Mouse (Mus musculus): ENCODE measurements around the gene Fcrla. TPM values are rescaled to one million over a fixed set of nuclear protein-coding genes. Genes with fewer than 3 reads are reported as not detected.

Fcrla gene
- polyA plus RNA-seq, 1 experiment from 2014 or later = not detected

DNA sequence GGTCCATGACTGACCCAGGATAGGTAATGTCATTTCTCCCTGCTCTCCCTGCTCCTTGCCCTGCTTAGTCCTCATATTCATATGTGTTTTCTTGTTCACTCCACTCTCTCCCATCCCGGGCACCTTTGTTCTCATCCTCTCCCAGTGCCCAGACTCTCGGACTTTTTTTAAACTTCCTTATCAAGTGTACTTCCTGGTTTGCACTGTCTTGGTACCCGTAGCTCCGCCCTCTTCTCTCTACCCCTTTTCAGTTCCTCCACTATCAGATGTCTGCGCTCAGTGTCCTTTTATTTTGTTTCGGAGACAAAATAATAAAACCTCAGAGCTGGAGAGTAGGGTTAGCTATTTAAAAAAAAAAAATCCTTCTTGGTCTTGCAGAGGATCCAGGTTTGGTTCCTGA lies 2.9 kb downstream of the Fcrla start:
- Histone ChIP-seq H3K27ac (ENCODE audit: low read depth, low read length) (no peak overlapping the region), H3K9ac (ENCODE audit: low read depth, low read length) (no peak overlapping the region), H3K4me3 (ENCODE audit: low read depth, low read length) (no peak overlapping the region), H3K9me3 (ENCODE audit: control insufficient read depth, low read length) (no peaks in the 10 kb centered on the region), H3K27me3 (ENCODE audit: control insufficient read depth, insufficient read depth, low read length) (no peaks in the 10 kb centered on the region), H3K4me2 (replicated peaks; ENCODE audit: low read depth, low read length) (no peak overlapping the region), H3K36me3 (ENCODE audit: control insufficient read depth, insufficient read depth, low read length) (no peaks in the 10 kb centered on the region), H3K4me1 (replicated peaks; ENCODE audit: control insufficient read depth, insufficient read depth, low read length) (no peaks in the 10 kb centered on the region)
- ATAC-seq (ENCODE audit: low FRiP score) (no peak), DNase-seq (ENCODE audit: low spot score) (no peak)
- WGBS = 89% methylated on average over 6 of the region's 6 CpGs

DNA sequence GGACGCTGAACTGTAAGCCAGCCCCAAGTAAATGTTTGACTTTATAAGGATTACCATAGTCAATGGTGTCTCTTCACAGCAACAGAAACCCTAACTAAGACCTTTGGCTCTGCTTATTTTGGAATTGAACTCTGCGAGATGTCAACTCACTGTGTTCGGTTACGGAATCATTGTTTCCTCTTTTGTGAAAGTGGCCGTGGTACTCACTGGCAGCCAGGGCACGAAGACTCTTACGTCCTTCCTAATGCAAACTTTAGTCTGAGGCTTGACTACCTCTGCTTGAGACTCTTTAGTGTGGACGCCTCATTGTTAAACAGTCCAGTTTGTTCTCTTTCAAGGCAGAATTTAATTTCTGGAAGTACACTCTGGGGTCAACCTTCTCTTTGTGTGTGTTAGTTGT lies 8.1 kb downstream of the Fcrla start:
- 93% methylated on average over 8 of the region's 8 CpGs for WGBS
- no peak for DNase-seq (ENCODE audit: low spot score)
- no peaks in the 10 kb centered on the region for H3K9me3 ChIP-seq (ENCODE audit: control insufficient read depth, low read length)
- H3K27me3 ChIP-seq (ENCODE audit: control insufficient read depth, insufficient read depth, low read length) = no peaks in the 10 kb centered on the region
- no peaks in the 10 kb centered on the region for H3K36me3 ChIP-seq (ENCODE audit: control insufficient read depth, insufficient read depth, low read length)
- no peaks in the 10 kb centered on the region for H3K4me1 ChIP-seq (replicated peaks; ENCODE audit: control insufficient read depth, insufficient read depth, low read length)
- no peak overlapping the region for H3K4me3 ChIP-seq (ENCODE audit: low read depth, low read length)
- H3K4me2 ChIP-seq (replicated peaks; ENCODE audit: low read depth, low read length) = no peak overlapping the region
- no peak overlapping the region for H3K27ac ChIP-seq (ENCODE audit: low read depth, low read length)
- no peak for ATAC-seq (ENCODE audit: low FRiP score)
- H3K9ac ChIP-seq (ENCODE audit: low read depth, low read length) = no peak overlapping the region

DNA sequence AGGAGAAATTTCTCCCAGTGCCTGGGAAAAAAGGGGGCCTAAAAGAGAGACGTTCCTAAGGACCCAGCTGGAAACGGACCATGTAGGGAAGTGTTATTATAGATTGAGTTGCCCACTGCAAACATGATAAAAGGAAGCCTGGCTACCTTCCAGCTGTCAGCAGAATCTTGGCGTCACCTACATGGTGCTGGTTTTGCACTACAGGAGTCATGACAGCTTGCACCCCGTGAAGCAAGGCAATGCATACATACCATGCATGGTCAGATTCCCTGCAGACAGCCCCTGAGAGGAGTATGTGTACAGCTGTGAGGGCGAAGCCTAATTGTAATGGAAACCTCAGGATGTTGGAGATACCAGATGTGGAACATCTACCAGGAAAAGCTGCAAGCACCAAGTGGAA lies 11.7 kb downstream of the Fcrla start:
- DNase-seq (ENCODE audit: low spot score) (no peak), ATAC-seq (ENCODE audit: low FRiP score) (no peak)
- Histone ChIP-seq H3K27me3 (ENCODE audit: control insufficient read depth, insufficient read depth, low read length) (no peaks in the 10 kb centered on the region), H3K4me3 (ENCODE audit: low read depth, low read length) (no peak overlapping the region), H3K27ac (ENCODE audit: low read depth, low read length) (no peak overlapping the region), H3K4me2 (replicated peaks; ENCODE audit: low read depth, low read length) (no peak overlapping the region), H3K9ac (ENCODE audit: low read depth, low read length) (no peak overlapping the region), H3K36me3 (ENCODE audit: control insufficient read depth, insufficient read depth, low read length) (no peaks in the 10 kb centered on the region), H3K9me3 (ENCODE audit: control insufficient read depth, low read length) (no peaks in the 10 kb centered on the region), H3K4me1 (replicated peaks; ENCODE audit: control insufficient read depth, insufficient read depth, low read length) (no peaks in the 10 kb centered on the region)
- WGBS = 83% methylated on average over 5 of the region's 5 CpGs

DNA sequence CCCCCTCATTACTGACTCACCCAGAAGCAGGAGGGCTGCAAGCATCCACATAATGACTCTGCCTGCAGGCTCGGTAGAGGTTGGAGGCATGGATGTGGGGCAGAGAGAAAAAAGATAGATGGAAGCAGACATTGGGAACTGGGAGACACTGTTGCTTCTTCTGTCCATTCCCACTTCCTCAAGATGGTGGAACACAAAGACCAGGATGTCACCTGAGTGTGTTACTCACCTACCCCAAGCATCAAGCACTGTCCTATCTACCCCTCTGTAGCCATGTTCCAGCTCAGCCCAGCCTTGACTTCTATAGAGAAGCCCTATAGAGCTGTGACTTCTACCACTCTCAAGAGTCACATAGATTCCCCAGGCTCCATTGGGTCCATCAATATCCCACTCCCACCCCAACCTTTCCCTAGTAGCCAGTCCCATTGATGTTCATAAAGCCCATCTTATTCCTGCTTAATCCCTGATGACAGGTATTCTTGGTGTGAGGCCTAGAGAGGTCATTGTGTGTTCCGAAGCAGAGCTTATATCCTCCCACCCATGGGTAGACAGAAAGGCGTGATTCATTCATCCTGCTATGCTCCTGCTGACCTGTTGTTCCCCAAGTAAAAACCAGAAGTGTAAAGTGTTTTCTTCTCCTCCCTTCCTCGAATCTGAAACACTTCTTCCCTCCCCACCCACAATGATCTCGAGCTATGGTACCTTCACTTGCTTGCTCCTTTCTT lies 14.3 kb downstream of the Fcrla start, which contains the start of gene Fcrlb:
Gene Fcrlb (minus strand): TSS at position 51 of the 725 bp plus-strand sequence.
- no peak for ATAC-seq (ENCODE audit: low FRiP score)
- Histone ChIP-seq H3K4me1 (replicated peaks; ENCODE audit: control insufficient read depth, insufficient read depth, low read length) (0 out of 2 replicates have a peak, but pooled peaks cover 4% of the 10 kb centered on the region), H3K36me3 (ENCODE audit: control insufficient read depth, insufficient read depth, low read length) (no peaks in the 10 kb centered on the region), H3K27ac (ENCODE audit: low read depth, low read length) (no peak within 1 kb of the TSS), H3K9ac (ENCODE audit: low read depth, low read length) (no peak within 1 kb of the TSS), H3K4me3 (ENCODE audit: low read depth, low read length) (no peak within 1 kb of the TSS), H3K9me3 (ENCODE audit: control insufficient read depth, low read length) (no peaks in the 10 kb centered on the region), H3K27me3 (ENCODE audit: control insufficient read depth, insufficient read depth, low read length) (peaks cover 13% of the 10 kb centered on the region), H3K4me2 (replicated peaks; ENCODE audit: low read depth, low read length) (no peak within 1 kb of the TSS)
- no peak for DNase-seq (ENCODE audit: low spot score)
- 76% methylated on average over 5 of the region's 5 CpGs for WGBS

DNA sequence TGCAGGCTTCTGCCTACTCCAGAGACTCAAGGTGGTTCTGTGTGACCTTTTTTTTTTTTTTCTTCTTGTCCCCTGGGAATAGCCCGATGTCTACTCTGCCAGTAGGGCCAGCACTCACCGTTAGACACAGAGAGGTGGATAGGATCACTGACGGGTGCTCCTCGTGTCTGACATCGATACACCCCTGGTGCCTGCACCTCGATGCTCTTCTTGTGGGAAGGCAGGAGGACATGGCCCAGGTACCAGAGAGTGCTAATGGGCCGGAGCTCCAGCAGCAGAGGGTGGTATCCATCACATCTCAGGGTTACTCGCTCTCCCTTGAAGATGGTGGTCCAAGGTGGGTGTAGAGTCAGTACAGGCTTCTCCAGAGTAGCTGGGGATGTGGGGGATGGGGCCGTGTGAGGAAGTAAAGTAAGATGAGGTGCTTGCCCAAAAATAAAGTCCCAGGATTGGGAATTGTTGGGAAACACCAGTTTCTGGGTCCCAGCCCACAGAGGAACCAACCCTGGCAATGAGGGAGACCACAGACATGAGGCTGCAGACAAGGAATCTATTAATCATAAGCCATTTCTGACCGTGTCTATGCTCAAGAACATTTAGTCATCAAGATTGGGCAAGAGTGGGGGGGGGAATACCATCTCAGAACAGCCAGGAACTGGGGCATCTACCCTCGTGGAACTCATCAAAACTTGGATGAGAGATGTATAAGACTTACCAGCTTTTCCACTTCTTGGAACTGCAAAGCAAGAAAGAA lies 15.3 kb downstream of the Fcrla start:
- Histone ChIP-seq H3K4me3 (ENCODE audit: low read depth, low read length) (no peak overlapping the region), H3K9ac (ENCODE audit: low read depth, low read length) (no peak overlapping the region), H3K4me1 (replicated peaks; ENCODE audit: control insufficient read depth, insufficient read depth, low read length) (0 out of 2 replicates have a peak, but pooled peaks cover 6% of the 10 kb centered on the region), H3K4me2 (replicated peaks; ENCODE audit: low read depth, low read length) (no peak overlapping the region), H3K9me3 (ENCODE audit: control insufficient read depth, low read length) (no peaks in the 10 kb centered on the region), H3K27ac (ENCODE audit: low read depth, low read length) (no peak overlapping the region), H3K27me3 (ENCODE audit: control insufficient read depth, insufficient read depth, low read length) (peaks cover 22% of the 10 kb centered on the region), H3K36me3 (ENCODE audit: control insufficient read depth, insufficient read depth, low read length) (no peaks in the 10 kb centered on the region)
- DNase-seq (ENCODE audit: low spot score) (no peak), ATAC-seq (ENCODE audit: low FRiP score) (no peak)
- WGBS = 80% methylated on average over 11 of the region's 11 CpGs

DNA sequence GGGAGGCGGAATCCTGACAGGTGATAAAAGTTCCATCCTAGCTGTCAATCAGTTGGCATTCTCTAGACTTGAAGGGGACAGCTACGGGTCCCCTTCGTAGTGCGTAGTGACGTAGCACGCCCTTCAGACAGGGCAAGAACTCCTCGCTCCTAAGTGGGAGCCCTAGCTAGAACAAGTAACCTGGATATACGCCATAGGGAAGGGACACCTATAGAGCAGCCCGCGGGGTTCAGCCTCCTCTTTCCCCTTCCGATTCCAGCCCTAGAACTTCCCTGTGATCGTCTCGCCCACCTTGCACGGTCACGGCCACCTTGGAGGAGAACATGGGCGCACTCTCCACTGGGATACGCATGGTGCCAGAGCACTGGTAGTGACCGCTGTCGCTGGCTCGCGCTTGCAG lies 19.0 kb downstream of the Fcrla start:
- Histone ChIP-seq H3K27me3 (ENCODE audit: control insufficient read depth, insufficient read depth, low read length) (peaks cover 30% of the 10 kb centered on the region), H3K9ac (ENCODE audit: low read depth, low read length) (no peak overlapping the region), H3K9me3 (ENCODE audit: control insufficient read depth, low read length) (no peaks in the 10 kb centered on the region), H3K4me2 (replicated peaks; ENCODE audit: low read depth, low read length) (peak overlapping the region; percentile 96), H3K27ac (ENCODE audit: low read depth, low read length) (no peak overlapping the region), H3K4me3 (ENCODE audit: low read depth, low read length) (peak overlapping the region; percentile 58), H3K4me1 (replicated peaks; ENCODE audit: control insufficient read depth, insufficient read depth, low read length) (0 out of 2 replicates have a peak, but pooled peaks cover 6% of the 10 kb centered on the region), H3K36me3 (ENCODE audit: control insufficient read depth, insufficient read depth, low read length) (no peaks in the 10 kb centered on the region)
- WGBS = 5% methylated on average over 21 of the region's 21 CpGs
- peak; percentile 71; the same call in 1 of the 2 replicates for ATAC-seq (ENCODE audit: low FRiP score)
- DNase-seq (ENCODE audit: low spot score) = peak; percentile 51

DNA sequence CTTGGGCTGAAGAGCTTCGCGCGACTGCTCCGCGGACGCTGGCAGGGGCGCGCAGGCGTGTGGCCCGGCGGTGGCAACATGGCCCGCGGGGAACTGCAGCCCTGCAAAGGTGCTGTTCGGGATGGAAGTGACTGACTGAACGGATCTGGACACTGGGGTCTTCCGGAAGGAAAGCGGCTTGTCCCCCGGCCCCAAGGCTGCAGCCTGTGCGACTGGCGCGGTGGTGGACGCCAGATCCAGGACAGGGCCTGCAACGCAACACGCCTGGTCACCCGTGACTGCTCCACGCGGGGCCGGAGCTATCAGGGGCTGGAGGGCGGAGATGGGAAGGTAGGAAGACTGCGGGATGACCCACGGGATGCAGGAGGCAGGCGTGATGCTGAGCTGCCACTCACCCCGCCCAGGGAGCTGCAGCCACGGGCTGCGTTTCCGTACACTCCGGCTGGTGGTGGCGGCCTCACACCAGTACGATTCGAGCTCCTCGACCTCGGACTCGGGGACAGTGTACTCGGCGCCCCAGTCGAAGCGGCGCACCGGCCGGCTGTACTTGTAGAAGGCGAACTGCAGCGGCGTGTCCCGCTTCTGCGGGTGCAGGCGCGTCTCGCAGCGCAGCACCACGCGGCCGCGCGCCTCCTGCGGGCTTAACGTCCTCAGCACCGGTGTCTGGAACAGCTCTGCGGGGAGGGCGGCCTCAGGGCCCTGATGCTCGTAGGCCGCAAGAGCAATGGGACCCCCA lies 19.8 kb downstream of the Fcrla start:
- H3K27me3 ChIP-seq (ENCODE audit: control insufficient read depth, insufficient read depth, low read length) = peaks cover 30% of the 10 kb centered on the region

DNA sequence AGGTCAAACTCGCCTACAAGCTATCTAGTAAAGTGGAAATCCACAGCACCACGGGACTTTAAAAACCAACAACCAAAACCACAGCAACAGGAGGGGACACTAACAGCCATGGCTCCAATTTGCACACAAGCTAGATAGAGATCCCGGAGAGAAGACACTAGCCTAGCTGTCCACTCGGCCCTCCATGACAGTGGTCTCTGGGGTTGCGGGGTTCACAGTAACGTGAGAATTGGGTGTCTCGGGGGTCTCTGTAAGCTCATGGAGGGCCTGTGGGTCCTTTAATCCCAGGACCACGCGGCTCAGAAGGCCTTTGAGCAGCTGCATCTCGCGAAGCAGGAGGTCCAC lies 20.3 kb downstream of the Fcrla start:
- no peak; the same call in 1 of the 2 replicates for ATAC-seq (ENCODE audit: low FRiP score)
- Histone ChIP-seq H3K9ac (ENCODE audit: low read depth, low read length) (peak overlapping the region; percentile 56; the same call in 1 of the 2 replicates), H3K27me3 (ENCODE audit: control insufficient read depth, insufficient read depth, low read length) (peaks cover 30% of the 10 kb centered on the region), H3K27ac (ENCODE audit: low read depth, low read length) (no peak overlapping the region), H3K4me1 (replicated peaks; ENCODE audit: control insufficient read depth, insufficient read depth, low read length) (0 out of 2 replicates have a peak, but pooled peaks cover 6% of the 10 kb centered on the region), H3K36me3 (ENCODE audit: control insufficient read depth, insufficient read depth, low read length) (no peaks in the 10 kb centered on the region), H3K4me2 (replicated peaks; ENCODE audit: low read depth, low read length) (peak overlapping the region; percentile 96), H3K4me3 (ENCODE audit: low read depth, low read length) (peak overlapping the region; percentile 58), H3K9me3 (ENCODE audit: control insufficient read depth, low read length) (no peaks in the 10 kb centered on the region)
- WGBS = 22% methylated on average over 11 of the region's 11 CpGs
- no peak for DNase-seq (ENCODE audit: low spot score)

More for the DNA sequence above, 19.8 kb downstream of the Fcrla start:
- Histone ChIP-seq H3K4me3 (ENCODE audit: low read depth, low read length) (peak overlapping the region; percentile 58), H3K27ac (ENCODE audit: low read depth, low read length) (no peak overlapping the region), H3K9me3 (ENCODE audit: control insufficient read depth, low read length) (no peaks in the 10 kb centered on the region), H3K4me2 (replicated peaks; ENCODE audit: low read depth, low read length) (peak overlapping the region; percentile 96), H3K36me3 (ENCODE audit: control insufficient read depth, insufficient read depth, low read length) (no peaks in the 10 kb centered on the region), H3K4me1 (replicated peaks; ENCODE audit: control insufficient read depth, insufficient read depth, low read length) (0 out of 2 replicates have a peak, but pooled peaks cover 6% of the 10 kb centered on the region), H3K9ac (ENCODE audit: low read depth, low read length) (peak overlapping the region; percentile 56)
- ATAC-seq (ENCODE audit: low FRiP score) = peak; percentile 87
- DNase-seq (ENCODE audit: low spot score) = peak; percentile 66
- under 1% methylated on average over 68 of the region's 71 CpGs for WGBS

Data from hindbrain, embryonic 11.5 days (tissue).